Mouse (Mus musculus) hindbrain, embryonic 16.5 days (tissue): ENCODE results near the gene Rdh19. TPM values are rescaled to one million over a fixed set of nuclear protein-coding genes. Genes with fewer than 3 reads are reported as not detected.
"Not testable (repeated sequence)": the region's sequence is repeated elsewhere in the genome, so short reads cannot be mapped to it uniquely, and the experiment has no call there.

Experiments used
- ATAC-seq: fragments of 200-750 bp; cut with Nextera tagmentation; 2 replicates; pipeline ENCODE4 v1.8.0; 2017; ENCODE audit warnings: moderate TSS enrichment, moderate library complexity
- H3K27ac ChIP-seq: fragments of 300-500 bp; sonication (generic); 2 replicates; pipeline ENCODE4 v1.5.1; 2014; ENCODE audit warnings: low read depth, mild to moderate bottlenecking, control low read depth, low read length, moderate library complexity
- H3K27me3 ChIP-seq: fragments of 300-500 bp; sonication (generic); replicated peaks from 2 replicates; pipeline ENCODE4 v1.6.1; 2014; ENCODE audit warnings: low read length; ENCODE audit not compliant: control insufficient read depth, insufficient read depth
- H3K36me3 ChIP-seq: fragments of 300-500 bp; sonication (generic); 2 replicates; pipeline ENCODE4 v1.6.1; 2014; ENCODE audit warnings: mild to moderate bottlenecking, low read length, moderate library complexity, mixed read lengths; ENCODE audit not compliant: control insufficient read depth, insufficient read depth
- H3K4me1 ChIP-seq: fragments of 300-500 bp; sonication (generic); 2 replicates; pipeline ENCODE4 v1.6.1; 2014; ENCODE audit warnings: low read depth, low read length; ENCODE audit not compliant: control insufficient read depth, insufficient read depth
- H3K4me2 ChIP-seq: fragments of 300-500 bp; sonication (generic); 2 replicates; pipeline ENCODE4 v1.6.1; 2014; ENCODE audit warnings: mild to moderate bottlenecking, low read length, control low read depth, moderate library complexity
- H3K4me3 ChIP-seq: fragments of 300-500 bp; sonication (generic); 2 replicates; pipeline ENCODE4 v1.5.1; 2014; ENCODE audit warnings: mild to moderate bottlenecking, low read length, control low read depth, moderate library complexity
- H3K9ac ChIP-seq: fragments of 300-500 bp; sonication (generic); 2 replicates; pipeline ENCODE4 v1.6.1; 2014; ENCODE audit warnings: low read depth, mild to moderate bottlenecking, control low read depth, low read length, moderate library complexity
- H3K9me3 ChIP-seq: fragments of 300-500 bp; sonication (generic); 2 replicates; pipeline ENCODE4 v1.6.1; 2014; ENCODE audit warnings: mild to moderate bottlenecking, low read length, moderate library complexity; ENCODE audit not compliant: control insufficient read depth
- WGBS: fragments of 180-500 bp; shearing (Covaris S2); extraction: QIAGEN DNeasy Blood & Tissue Kit; methylation state at CpG from one replicate; pipeline ENCODE4 v1.1.7; 2014; 5-methylcytosine and 5-hydroxymethylcytosine counted together
- polyA plus RNA-seq: library from polyadenylated mRNA; unstranded; fragments of >200 nt; fragmentation: Nextera tagmentation; extraction: Ambion mirVana; gene quantifications from 2 replicates; pipeline ENCODE4 v1.2.1, GENCODE M21; 2015

The Rdh19 gene
- polyA plus RNA-seq, 1 experiment from 2014 or later = not detected

- not testable (repeated sequence) for H3K36me3 ChIP-seq, H3K4me1 ChIP-seq, H3K4me2 ChIP-seq, H3K27me3 ChIP-seq, H3K9me3 ChIP-seq, H3K27ac ChIP-seq, ATAC-seq, H3K9ac ChIP-seq, H3K4me3 ChIP-seq
- WGBS = 69% methylated on average over 5 of the region's 5 CpGs
Observed at GRCm38 (mm10) chr10:127893163-127894022, 43.7 kb downstream of the Rdh19 start.

GRCm38 (mm10) chr10:127896705-127897104 is 47.0 kb downstream of the Rdh19 start:
- Histone ChIP-seq H3K36me3 (no peaks in the 10 kb centered on the region), H3K4me2 (no peak overlapping the region), H3K9ac (no peak overlapping the region), H3K4me1 (no peaks in the 10 kb centered on the region), H3K27ac (no peak overlapping the region), H3K4me3 (no peak overlapping the region), H3K9me3 (no peaks in the 10 kb centered on the region), H3K27me3 (no peaks in the 10 kb centered on the region)
- WGBS = 76% methylated on average over 5 of the region's 5 CpGs
- ATAC-seq = no peak

- 91% methylated on average over 3 of the region's 3 CpGs for WGBS
- Histone ChIP-seq H3K36me3 (no peaks in the 10 kb centered on the region), H3K9me3 (no peaks in the 10 kb centered on the region), H3K4me2 (no peak overlapping the region), H3K9ac (no peak overlapping the region), H3K27ac (no peak overlapping the region), H3K27me3 (no peaks in the 10 kb centered on the region), H3K4me3 (no peak overlapping the region), H3K4me1 (no peaks in the 10 kb centered on the region)
- ATAC-seq = no peak
Observed at GRCm38 (mm10) chr10:127897506-127897905, 47.8 kb downstream of the Rdh19 start.

- Histone ChIP-seq H3K4me3 (no peak within 1 kb of the TSS), H3K9ac (no peak within 1 kb of the TSS), H3K36me3 (no peaks in the 10 kb centered on the region), H3K27ac (no peak within 1 kb of the TSS), H3K4me2 (no peak within 1 kb of the TSS), H3K9me3 (no peaks in the 10 kb centered on the region), H3K4me1 (no peaks in the 10 kb centered on the region), H3K27me3 (no peaks in the 10 kb centered on the region)
- ATAC-seq = no peak
- 91% methylated on average over 2 of the region's 2 CpGs for WGBS
Observed at GRCm38 (mm10) chr10:127898218-127898617, 48.5 kb downstream of the Rdh19 start, which contains the start of gene Sdr9c7. Gene Sdr9c7 (plus strand): TSS chr10:127898518.

DNA sequence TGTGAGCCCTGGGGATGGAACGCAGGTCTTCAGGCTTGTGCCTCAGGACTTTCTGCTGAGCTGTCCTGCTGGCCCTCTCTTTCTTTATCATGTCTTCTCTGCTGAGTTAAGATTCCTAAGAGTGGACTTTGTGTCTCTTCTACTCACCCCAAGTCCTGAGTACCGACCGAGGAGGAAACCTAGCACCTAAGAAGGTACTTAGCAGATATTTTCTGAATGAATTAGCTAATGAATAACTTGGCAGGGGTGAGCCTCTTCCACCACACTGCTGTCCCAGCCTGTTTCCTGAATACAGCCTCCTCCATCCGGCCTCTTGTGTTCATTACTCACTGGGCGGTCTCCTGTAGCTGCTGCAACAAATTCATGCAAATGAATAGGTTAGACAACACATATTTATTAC is 50.1 kb downstream of the Rdh19 start:
- 77% methylated on average over 5 of the region's 5 CpGs for WGBS
- Histone ChIP-seq H3K9ac (no peak overlapping the region), H3K27me3 (no peaks in the 10 kb centered on the region), H3K27ac (no peak overlapping the region), H3K9me3 (no peaks in the 10 kb centered on the region), H3K4me1 (no peaks in the 10 kb centered on the region; the same call in 1 of the 2 replicates), H3K4me2 (no peak overlapping the region), H3K36me3 (no peaks in the 10 kb centered on the region), H3K4me3 (no peak overlapping the region)
- no peak for ATAC-seq

- WGBS = 79% methylated on average over 4 of the region's 4 CpGs
- no peaks in the 10 kb centered on the region for H3K9me3 ChIP-seq
- no peak for ATAC-seq
- H3K27me3 ChIP-seq = no peaks in the 10 kb centered on the region
- no peak overlapping the region for H3K4me3 ChIP-seq
- no peak overlapping the region for H3K4me2 ChIP-seq
- no peak overlapping the region for H3K27ac ChIP-seq
- no peak overlapping the region for H3K9ac ChIP-seq
- no peaks in the 10 kb centered on the region; the same call in 1 of the 2 replicates for H3K4me1 ChIP-seq
- H3K36me3 ChIP-seq = no peaks in the 10 kb centered on the region
Observed at GRCm38 (mm10) chr10:127901751-127902150, 52.0 kb downstream of the Rdh19 start.

DNA sequence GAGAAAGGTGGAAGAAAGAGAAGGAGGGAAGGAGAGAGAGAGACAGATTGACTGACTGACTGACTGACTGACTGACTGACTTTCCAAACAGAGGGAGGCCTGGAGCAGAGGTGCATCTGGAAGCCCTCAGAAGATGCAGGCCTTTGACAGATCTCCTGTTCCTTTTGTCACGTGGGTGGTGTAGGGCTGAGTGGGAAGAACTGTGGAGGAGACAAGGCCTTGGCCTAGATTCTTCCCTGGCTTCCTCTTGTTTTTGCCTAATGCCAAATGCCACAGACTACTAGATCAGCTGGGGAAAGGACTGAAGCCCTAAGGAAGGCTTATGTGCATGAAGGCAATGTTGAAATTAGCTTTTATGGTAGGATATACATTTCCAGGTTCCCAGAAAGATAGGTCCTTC is 53.4 kb downstream of the Rdh19 start:
- H3K36me3 ChIP-seq = no peaks in the 10 kb centered on the region
- no peak overlapping the region for H3K27ac ChIP-seq
- 62% methylated on average over 1 of the region's 1 CpGs for WGBS
- no peak for ATAC-seq
- no peaks in the 10 kb centered on the region for H3K27me3 ChIP-seq
- no peak overlapping the region for H3K4me3 ChIP-seq
- no peaks in the 10 kb centered on the region; the same call in 1 of the 2 replicates for H3K4me1 ChIP-seq
- no peak overlapping the region for H3K9ac ChIP-seq
- no peak overlapping the region for H3K4me2 ChIP-seq
- no peaks in the 10 kb centered on the region for H3K9me3 ChIP-seq

DNA sequence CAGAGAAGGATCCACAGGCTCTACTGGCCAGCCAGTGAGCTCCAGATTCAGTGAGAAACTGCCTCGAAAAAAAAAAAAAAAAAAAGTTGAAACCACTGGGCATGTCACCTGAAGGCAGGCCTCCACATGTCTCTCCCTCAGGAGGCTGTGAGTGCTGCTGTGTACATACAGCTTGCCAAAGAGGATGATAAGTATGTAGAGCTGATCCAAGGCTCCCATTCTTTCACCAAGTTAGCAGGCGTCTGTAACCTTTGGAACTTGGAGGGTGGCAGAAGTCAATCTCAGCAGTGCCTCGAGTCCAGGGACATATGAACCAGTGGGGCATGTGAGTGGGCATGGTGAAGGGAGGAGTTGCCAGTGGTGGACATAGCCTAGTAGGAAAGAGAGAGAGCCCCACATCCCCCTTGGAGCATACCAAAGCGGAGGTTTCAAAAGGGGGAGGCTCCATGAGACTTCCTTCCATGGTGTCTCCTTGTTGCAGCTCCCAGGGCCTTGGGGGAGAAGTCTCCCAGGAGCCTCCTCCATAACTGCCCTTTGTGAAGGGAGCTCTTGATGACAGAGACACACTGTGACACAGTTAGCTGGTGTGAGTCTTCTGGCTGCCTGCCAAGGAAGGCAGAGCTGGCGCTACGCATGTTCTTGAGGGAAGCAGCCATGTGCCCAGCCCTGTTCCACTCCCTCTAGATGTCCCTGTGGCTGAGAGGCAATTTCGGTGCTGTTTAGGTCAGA is 55.2 kb downstream of the Rdh19 start:
- 0 out of 2 replicates have a peak, but pooled peaks have one; percentile 6 for ATAC-seq

DNA sequence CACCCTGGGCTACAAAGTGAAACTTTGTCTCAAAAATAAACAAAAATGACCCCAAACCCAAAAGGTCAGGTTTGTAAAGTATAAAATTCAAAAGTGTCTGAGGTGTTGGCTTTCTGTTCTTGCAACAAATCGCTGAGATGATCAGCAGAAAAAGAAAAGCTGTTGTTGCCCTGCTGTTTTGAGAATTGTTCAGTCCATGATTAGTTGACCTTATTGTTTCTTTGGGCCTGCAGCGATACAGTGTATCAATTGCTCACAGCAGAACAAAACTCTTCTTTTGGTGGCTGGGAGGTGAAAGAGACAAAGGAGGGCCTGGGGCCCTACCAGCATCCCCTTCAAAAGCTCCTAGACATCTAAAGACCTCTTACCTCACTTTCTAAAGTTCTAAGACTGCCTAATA is 56.4 kb downstream of the Rdh19 start:
- Histone ChIP-seq H3K9me3 (no peaks in the 10 kb centered on the region), H3K4me3 (no peak overlapping the region), H3K36me3 (no peaks in the 10 kb centered on the region), H3K27me3 (no peaks in the 10 kb centered on the region), H3K9ac (no peak overlapping the region), H3K27ac (no peak overlapping the region), H3K4me1 (no peaks in the 10 kb centered on the region; the same call in 1 of the 2 replicates), H3K4me2 (no peak overlapping the region)
- 51% methylated on average over 2 of the region's 2 CpGs for WGBS
- ATAC-seq = no peak

More for the DNA sequence above, 55.2 kb downstream of the Rdh19 start:
- H3K36me3 ChIP-seq = no peaks in the 10 kb centered on the region
- H3K27ac ChIP-seq = no peak overlapping the region
- no peak overlapping the region for H3K9ac ChIP-seq
- no peaks in the 10 kb centered on the region; the same call in 1 of the 2 replicates for H3K4me1 ChIP-seq
- H3K9me3 ChIP-seq = no peaks in the 10 kb centered on the region
- H3K27me3 ChIP-seq = no peaks in the 10 kb centered on the region
- H3K4me3 ChIP-seq = no peak overlapping the region
- 64% methylated on average over 7 of the region's 7 CpGs for WGBS
- H3K4me2 ChIP-seq = no peak overlapping the region
